Mouse (Mus musculus) embryo, embryonic 11.5 days (tissue): ENCODE results near the gene Wnt16.
"Not testable (repeated sequence)": the region's sequence is repeated elsewhere in the genome, so short reads cannot be mapped to it uniquely, and the experiment has no call there.

ENCODE experiments used
- DNase-seq: peaks from one replicate; pipeline ENCODE4 v3.0.0-alpha.2; 2012; ENCODE audit warnings: low read depth, low spot score

Gene Wnt16

DNA sequence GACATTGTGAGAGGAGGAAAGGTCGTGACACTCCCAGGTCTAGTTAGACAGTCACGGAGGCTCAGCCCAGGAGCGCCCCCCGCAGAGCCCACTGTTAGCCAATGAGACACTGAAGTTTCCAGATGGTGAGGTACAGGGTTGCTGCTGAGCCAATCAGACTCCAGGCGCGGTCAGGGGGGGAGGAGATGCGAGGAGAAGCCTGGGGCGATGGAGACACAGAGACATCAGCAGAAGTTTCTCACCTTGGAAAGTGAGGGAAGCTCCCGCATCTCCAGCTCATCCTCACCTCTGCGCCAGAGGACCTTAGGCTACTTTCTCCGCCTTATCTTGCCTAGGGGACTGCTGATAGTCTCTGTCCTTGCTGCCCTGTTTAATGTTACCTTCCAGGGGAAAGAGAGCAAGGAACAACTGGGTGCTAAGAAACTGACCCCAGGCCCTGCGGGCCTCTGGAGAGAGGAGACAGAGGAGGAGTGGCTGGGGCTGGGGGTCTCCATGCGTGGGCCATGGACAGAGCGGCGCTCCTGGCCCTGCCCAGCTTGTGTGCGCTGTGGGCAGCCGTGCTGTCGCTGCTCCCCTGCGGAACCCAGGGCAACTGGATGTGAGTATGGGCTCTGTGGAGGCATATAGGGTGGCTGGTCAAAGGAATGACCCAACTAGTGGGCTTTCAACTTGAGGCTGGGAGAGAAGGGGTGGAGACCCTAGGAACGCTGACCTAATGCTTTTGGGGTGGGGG, at the start of gene Wnt16:
Wnt16 (plus strand) TSS at position 224 of the 733 bp plus-strand sequence.
- no peak for DNase-seq

DNA sequence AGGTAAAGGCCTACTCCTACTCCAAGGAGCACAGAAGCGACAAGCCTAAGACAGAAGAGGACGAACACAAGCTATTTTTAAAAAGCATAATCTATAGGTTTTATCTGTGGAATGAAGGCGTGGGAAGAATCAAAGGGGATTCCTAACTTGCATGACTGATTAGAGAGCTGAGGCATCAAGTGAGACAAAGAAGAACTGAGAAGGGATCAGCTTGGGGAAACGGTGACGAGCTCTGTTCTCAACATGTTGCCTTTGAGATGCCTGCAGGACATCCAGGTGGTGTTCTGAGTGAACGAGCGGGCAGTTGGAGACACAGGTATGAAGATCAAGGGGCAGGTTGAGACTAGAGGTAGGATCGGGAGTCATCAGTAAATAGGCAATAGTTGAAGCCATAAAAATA, 44.7 kb upstream of the Wnt16 start:
- no peak for DNase-seq

DNA sequence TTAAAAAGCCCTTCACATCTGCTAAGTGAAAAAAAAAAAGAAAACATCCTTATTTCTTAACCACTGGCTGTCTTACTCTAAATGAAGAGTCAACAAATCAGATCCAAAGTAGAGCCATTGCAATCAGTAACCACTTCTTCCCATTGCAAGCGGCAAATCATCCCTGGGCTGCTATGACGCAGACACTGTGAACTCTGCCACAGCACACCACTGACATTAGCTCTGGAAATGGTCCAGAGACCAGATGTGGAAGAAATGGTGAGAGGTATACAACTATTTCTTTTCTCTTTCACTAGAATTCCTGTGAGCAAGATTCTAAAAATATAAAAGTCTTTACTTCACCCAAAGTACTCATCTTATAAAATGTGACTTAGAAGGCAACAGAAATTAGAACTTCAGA, 41.3 kb upstream of the Wnt16 start:
- no peak for DNase-seq

- no peak for DNase-seq
Measured at GRCm38 (mm10) chr6:22258784-22259183, 29.2 kb upstream of the Wnt16 start.

- no peak for DNase-seq
Measured at GRCm38 (mm10) chr6:22262519-22262918, 25.5 kb upstream of the Wnt16 start.

DNA sequence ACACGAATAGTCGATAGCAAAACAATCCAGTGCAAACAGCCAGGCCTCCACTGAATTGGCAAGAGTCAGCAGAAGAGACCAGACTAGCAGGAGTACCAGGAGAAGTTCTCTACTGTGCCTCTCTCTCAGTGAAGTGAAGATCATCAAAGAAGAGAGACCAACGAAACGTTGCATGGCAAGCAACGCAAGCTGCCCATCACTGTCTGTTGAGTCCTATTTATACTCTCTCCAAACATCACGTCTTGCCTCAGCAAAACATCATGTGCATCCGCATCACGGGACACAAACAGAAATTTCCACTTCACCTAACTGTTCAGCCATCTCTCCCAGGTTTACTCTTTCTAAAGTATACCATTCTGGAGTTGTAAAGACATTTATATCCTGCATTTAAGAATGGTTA, 23.9 kb upstream of the Wnt16 start:
- DNase-seq, result not testable (repeated sequence)

DNA sequence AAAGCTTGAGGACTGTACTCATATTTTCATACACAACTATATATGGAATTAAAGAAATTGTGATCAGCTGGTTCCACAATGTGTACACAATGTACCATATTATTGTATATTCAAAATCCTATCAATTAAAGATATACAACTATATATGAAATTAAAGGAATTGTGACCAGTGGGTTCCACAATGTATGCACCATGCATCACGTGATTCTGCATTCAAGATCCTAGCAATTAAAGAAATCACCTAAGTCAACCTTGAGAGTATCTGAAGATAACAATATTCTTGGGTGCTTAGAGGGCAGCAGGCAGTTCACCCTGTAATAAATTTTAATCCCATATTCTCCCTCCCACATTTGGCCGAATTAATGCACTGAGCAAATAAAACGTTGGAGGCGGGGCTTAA, 22.0 kb upstream of the Wnt16 start:
- DNase-seq, result no peak

DNA sequence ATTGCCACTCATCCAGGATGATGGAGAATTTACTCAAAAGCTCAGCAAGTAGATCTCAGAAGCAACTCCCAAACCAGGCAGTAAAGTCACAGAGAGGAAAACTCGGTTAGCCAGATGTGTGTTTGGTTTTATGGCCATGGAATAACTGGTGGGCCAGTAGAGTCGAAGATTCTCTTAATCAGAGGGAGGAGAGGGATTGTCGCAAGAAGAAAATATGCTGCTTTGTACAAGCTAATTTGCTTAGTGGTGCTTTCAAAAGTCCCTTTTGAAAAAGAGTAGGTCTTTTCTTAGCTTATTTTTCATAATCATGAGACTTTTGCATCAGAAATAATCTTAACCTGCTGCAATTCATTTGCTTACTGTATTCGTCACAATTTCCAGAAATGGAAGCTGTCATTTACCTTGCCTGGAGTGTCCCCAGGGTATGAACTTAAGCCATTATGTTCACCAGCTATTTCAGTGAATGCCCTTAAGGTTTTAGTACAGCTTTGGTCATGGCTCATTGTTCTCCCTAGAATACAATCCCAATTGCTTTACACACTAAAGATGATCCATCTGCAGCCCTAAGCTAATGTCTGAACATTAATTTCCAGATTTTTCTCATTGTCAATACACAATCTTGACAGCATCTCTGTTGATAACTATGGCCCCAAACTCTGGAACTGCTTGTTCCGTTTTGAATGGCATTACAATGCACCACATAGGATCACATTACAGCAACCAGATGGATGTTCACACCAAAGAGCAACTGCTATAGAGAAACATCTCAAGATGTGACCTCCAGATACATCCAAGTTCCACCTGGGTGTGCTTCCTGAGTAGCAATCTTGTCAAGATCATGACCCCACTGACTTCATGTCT, 20.0 kb upstream of the Wnt16 start:
- DNase-seq, result no peak

DNA sequence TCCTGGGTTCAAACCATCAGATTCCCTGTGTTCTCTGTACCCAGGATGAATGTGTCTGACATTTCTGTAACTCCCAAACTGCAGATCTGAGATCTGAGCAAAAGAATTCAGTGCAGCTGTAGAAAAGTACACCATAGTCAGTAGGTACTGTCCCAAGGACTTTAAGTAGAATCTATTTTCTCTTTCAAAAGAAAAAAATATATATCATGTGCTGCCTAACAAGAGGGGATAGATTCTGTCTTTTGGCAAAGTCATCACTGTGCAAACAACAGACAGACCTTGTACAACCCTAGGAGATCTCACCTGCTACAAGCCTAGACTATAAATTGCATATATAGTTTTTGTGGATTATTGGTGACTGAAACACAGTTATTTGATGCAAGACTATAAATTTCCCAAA, 19.4 kb upstream of the Wnt16 start:
- DNase-seq, result no peak

DNA sequence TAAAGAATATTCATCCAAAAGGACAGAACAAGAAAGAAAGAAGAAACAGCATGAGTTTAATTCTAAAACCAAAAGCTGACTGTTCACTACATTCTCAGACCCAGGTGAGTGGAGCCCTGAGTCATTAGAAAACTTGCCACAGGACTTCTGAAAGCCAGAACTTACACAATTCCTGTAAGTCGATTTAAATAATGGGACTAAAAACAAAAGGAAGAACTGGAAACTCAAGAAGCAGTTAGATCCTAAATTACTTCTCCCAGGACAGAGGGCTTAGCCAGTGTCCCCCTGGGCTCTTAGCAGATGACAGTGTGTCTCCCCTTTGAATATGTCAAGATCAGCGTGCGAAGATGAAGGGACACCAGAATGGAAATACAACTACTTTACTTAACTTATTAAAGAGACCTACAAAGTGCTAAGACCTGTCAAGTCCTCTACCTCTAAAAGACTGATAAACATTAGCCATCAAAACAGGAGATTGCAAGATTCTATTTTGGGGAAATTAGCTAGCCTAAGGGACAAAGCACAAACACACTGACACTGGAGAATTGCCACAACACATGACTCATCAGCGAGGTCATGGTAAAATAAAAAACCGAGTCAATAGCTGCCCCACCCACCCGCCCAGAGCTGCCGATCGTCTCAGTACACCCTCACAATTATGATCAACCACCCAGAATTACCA, 18.0 kb upstream of the Wnt16 start:
- DNase-seq, result no peak

GRCm38 (mm10) chr6:22277941-22278340, 10.1 kb upstream of the Wnt16 start:
- DNase-seq, result no peak

- DNase-seq, result no peak
Measured at GRCm38 (mm10) chr6:22280217-22280861, 7.7 kb upstream of the Wnt16 start.

DNA sequence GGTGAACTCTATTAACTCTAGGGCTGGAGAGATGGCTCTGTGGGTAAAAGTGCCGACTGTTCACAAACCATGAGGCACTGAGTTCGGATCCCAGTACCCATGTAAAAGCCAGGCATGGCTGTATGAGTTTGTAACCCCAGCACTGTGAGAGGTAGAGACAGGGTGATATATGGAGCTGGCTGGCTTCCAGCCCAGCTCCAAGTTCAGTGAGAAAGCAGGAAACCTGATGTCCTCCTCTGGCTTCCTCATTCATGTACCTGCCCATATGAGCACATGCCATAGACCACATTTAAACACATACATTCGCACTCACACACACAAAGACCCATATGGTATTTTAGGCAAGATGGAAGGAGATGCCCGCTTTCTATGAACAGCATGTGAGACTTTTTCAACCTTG, 5.6 kb upstream of the Wnt16 start:
- no peak for DNase-seq

- DNase-seq, result no peak
Measured at GRCm38 (mm10) chr6:22288737-22289460, 872 bp downstream of the Wnt16 start.

DNA sequence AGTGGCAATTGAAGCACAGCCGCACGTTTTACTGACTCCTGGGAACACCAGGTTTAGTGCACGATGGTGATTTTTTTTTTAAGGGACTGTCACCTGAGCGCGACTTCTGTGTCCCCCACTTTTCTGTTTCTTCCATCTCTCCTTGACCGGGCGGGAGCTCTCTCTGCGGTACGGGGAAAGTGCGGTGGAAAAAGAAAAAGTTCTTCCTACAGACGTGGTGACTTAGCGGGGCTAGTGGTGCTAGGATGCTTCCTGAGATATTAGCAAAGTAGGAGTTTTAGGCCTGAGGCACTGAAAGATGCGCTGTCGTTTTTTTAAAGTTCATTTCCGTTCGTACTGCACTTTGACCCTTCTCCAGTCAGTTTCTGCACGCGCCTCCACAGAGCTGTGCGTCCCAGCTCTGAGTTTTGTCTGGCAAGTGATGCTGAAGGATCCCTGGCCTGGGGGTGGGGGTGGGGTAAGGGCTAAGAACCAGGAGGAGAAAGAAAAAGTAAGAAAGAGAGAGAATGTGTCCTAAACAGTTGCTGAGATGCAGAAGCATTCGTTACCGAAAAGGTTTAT, 1.5 kb downstream of the Wnt16 start:
- no peak for DNase-seq

GRCm38 (mm10) chr6:22290790-22291189, 2.8 kb downstream of the Wnt16 start:
- no peak for DNase-seq

DNA sequence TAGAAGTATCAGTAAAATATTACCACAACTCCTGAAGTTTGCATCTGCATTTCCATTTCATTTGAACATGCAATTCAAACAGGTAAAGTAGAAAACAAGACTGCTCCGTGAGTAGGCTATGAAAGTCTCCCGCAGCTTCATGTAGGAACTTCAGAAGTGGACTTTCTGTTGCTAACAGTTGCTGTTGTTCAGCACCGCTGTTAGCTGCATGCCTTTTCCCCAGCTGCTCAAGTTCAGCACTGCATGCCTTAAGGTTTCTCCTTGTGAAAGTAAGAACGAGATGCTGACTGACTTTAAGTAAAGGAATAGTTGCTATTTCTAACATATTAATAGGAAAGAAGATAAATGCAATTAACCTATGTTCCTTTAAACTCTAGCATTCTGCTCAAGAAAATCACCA, 4.0 kb downstream of the Wnt16 start:
- DNase-seq, result no peak

GRCm38 (mm10) chr6:22293922-22294321, 5.9 kb downstream of the Wnt16 start:
- no peak for DNase-seq

DNA sequence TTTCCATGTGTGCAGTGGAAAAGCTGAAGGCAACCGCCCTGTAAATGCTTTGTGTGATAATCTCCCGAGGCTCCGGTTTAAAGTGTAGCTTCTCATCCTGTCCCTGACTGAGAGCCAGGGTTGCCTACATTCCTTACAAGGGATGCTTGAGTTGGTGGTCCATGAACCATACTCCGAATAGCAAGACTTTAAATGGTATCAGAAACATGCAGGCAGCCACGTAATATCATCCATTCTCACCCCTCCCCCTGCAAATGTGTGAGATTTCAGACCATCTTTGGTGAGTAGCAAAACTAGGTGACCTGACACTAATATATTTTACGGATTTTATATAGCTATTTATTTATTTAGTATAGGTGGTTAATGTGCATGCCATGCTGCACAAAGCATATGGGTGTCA, 9.0 kb downstream of the Wnt16 start:
- no peak for DNase-seq

DNA sequence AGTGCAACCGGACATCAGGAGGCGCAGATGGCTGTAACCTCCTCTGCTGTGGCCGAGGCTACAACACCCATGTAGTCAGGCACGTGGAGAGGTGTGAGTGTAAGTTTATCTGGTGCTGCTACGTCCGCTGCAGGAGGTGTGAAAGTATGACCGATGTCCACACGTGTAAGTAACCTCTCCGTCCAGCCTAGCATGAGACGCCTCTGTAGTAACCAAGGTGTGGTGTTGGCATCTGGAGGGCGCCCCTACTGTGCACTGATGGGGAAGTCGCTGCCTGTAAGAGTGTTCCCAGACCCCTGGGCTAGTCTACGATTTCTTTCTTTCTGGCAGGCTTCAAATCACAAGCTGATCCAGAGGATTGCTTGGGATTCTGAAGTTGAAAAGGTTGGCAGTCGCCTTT, 10.0 kb downstream of the Wnt16 start:
- no peak for DNase-seq
